In the genomic region with DNA sequence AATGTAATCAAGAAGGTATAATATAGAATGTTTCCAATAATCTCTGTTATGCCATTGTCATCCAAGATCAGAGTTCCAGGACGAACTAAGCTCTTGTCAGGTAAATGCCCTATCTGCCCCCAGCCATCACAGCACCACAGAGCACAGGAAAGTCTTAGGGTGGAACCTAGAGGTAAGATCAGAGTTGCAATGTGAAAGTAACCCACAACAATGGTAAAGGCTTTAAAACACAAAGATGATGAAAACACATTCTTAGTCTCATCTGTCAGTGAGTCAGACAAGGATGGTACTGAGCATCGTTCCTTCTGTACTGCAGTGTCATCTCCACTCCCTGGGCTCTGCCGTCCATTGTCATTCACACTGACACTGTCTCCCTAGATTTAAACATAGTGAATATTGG, we compare ENCODE assay signal across 13 mouse cellular contexts.
"Had no signal": no experiment of that assay in that cellular context is flagged by ENCODE, and none has a peak within 500 bp of the region (broad histone marks: within the 10 kb centered on the region; RNA-seq: fewer than 3 reads in every experiment).

No protein-coding gene starts in this region.

- H3K9ac ChIP-seq: liver, embryonic 13.5 days; midbrain, embryonic 12.5 days; midbrain, embryonic 15.5 days; neural tube, embryonic 13.5 days; stomach, embryonic 15.5 days had no signal

- H3K36me3 ChIP-seq: liver, embryonic 13.5 days; midbrain, embryonic 12.5 days; midbrain, embryonic 15.5 days; neural tube, embryonic 13.5 days; stomach, embryonic 15.5 days had no signal

- H3K4me2 ChIP-seq: liver, embryonic 13.5 days; midbrain, embryonic 12.5 days; midbrain, embryonic 15.5 days; neural tube, embryonic 13.5 days; stomach, embryonic 15.5 days had no signal

- H3K9me3 ChIP-seq: liver, embryonic 13.5 days; midbrain, embryonic 12.5 days; midbrain, embryonic 15.5 days; neural tube, embryonic 13.5 days; stomach, embryonic 15.5 days had no signal

- H3K27ac ChIP-seq: liver, embryonic 13.5 days; midbrain, embryonic 12.5 days; midbrain, embryonic 15.5 days; neural tube, embryonic 13.5 days; stomach, embryonic 15.5 days had no signal

- H3K27me3 ChIP-seq: liver, embryonic 13.5 days; midbrain, embryonic 12.5 days; midbrain, embryonic 15.5 days; neural tube, embryonic 13.5 days; stomach, embryonic 15.5 days had no signal

- H3K4me3 ChIP-seq: liver, embryonic 13.5 days; midbrain, embryonic 12.5 days; midbrain, embryonic 15.5 days; neural tube, embryonic 13.5 days; stomach, embryonic 15.5 days had no signal

- H3K4me1 ChIP-seq: liver, embryonic 13.5 days; midbrain, embryonic 12.5 days; midbrain, embryonic 15.5 days; neural tube, embryonic 13.5 days; stomach, embryonic 15.5 days had no signal

- DNase-seq: kidney, adult 18-20 months; kidney, adult 9 months; kidney, postnatal 14 days; kidney, postnatal 4 days; liver, embryonic 13.5 days; lung, adult 2 months; lung, postnatal 14 days; lung, postnatal 4 days; thymus, postnatal 36 days had no signal

- ATAC-seq: midbrain, embryonic 15.5 days had no signal
